Mouse (Mus musculus) fibroblast of lung, adult 2 months (primary cell): Measurements from ENCODE around the gene Fmod.
A peak's percentile ranks its signal among the peaks of the same experiment; 100 is the strongest.

ENCODE experiments used
- DNase-seq: peaks from one replicate; pipeline ENCODE4 v3.0.0-alpha.2; 2011; ENCODE audit warnings: low read depth

Fmod gene

DNA sequence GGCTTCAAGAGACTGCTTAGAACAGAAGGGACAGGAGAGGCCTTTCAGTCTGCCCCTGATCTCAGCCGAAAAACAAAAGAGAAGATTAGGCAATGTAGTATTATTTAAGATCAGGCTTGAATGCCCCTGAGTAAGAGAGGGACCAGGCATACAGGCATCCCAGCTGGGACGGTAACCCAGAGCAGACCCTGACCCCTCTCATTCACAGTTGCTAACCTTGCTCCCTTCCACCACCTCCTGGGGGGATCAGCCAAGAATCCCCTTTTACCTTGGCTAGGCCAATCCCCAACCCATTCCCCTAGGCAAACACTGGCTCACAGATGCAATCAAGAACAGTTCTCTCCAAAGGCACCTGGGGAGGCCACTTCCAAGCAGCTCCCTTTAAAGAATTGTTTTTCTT is 39.7 kb downstream of the Fmod start:
- no peak for DNase-seq

DNA sequence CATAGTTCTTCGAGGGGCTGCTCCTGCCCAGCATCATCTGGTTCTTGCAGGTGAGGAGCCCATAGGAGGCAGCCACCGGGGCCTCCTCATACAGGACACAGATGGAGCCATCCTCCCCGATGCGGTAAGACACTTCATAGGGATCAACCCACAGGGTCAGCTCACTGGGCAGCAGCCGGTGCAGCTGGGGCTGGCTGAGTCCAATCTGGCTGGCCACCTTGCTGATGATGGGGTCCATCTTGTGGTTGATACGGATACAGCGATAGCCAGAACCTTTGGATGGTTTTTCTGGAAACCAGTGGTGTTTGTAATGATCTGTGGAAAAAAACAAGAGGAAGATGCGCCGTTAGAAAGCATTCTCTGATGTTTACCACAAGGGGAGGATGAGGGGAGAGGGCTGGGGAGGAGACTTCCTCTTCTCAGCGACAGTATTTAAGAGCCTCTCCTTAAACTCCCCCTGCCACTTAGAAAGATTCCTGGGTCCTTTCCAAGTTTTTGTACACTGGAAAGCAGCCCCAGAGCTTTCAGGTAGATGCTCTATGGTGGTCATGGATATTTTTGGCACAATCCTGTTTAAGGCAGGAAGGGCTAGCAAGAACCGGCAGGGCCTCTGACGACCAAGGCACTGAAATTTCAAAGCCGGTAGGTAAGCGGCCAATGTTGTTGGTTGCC is 40.5 kb downstream of the Fmod start:
- DNase-seq: no peak

GRCm38 (mm10) chr1:134078061-134078795 is 41.2 kb downstream of the Fmod start:
- no peak for DNase-seq

DNA sequence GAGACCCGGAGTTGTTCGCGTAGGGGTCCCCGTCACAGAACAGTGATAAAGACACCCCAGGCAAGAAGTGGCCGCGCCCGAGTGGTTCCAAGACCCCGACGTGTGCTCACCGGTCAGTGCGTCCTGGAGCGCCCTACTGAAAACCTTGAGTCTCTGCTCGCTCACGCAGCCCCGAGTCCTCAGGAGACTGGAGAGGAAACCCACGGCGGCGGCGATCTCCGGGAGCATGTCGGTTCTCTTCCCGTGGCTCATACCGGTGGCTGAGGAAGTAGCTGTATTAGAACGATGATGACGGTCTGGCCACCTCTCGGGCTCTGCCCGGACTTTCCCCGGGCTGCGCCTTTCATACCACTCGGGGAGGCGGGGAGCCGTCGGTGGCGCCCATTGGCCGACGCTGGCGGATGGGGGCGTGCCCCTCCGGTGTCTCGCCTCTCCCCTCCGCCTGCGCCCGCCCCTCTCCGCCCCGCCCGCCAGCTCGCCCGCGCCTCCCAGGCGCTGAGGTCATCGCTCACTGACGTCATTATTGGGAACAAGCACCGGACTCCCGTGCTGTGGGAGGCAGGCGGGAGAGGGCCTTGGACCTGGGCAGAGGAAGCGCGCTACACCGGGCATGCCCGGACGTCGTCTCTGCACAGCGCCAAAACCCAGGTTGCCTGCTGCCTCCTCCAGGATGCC is 41.9 kb downstream of the Fmod start, which contains the start of gene Btg2:
TSS of gene Btg2 (minus strand) at position 319 of the 675 bp plus-strand sequence.
- DNase-seq: peak; percentile 91

GRCm38 (mm10) chr1:134079477-134080163 is 42.6 kb downstream of the Fmod start:
- DNase-seq: no peak

DNA sequence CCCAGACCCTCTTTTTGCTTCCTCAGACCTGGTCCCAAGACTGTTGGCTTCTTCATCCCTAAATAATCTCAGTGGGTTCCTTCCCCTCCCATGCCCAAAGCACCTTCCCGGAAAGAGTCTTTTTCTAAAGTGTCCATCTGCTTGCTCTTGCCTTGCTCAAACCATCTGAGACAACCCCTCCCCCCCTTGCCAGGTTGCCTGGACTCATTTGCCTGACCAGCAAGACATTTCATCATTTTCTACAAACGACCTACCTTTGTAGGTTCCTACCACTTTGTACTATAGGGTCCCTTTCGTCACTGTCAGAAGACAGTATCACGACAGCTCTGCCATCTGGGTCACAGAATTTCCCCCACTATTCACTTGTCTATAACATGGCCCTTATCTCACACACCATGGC is 43.4 kb downstream of the Fmod start:
- DNase-seq: no peak

GRCm38 (mm10) chr1:134080881-134081450 is 43.9 kb downstream of the Fmod start:
- no peak for DNase-seq

DNA sequence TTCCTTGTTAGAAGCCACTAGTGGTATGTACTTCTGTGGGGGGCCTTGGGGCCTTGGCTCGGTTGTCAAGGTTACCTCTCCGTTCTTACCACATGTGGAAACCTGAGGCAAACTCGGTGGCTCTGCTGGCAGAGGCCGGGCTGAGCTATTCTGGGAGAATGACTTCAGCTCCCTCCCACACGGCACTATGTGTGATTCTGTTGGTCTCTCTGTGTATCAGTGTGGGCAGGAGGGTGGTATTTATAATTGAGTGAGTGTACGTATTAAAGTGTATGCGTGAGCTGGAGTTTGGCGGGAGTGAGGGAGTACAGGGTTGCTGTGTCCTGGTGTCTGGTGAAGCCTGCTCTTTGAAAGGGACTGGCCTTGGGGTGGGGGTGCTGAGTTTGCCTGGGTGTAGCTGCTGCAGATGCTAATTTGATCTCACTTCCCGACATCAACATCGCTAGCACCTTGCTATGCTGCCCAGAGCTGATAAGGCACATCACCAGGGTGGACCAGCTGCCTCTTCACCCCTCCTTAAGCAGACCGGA is 46.0 kb downstream of the Fmod start:
- DNase-seq: no peak

DNA sequence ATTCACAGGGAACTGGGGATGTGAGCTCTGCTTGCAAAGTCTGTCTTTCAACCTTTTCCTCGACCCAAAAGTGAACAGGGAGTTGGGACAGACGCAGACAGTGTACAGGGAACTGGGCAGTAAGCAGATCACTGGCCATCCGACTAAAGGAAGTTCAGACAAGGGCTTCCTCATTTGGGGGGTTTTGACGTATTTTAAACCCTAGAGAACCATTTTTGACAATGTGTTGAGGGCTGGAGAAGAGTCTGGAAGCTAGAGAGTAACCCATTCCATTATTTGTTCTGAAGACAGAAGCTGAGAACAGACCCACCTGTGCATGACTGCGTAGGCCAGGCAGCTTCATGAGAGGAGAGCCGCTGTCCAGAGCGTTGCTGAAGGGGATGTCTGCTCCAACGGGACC is 46.6 kb downstream of the Fmod start:
- no peak for DNase-seq

DNA sequence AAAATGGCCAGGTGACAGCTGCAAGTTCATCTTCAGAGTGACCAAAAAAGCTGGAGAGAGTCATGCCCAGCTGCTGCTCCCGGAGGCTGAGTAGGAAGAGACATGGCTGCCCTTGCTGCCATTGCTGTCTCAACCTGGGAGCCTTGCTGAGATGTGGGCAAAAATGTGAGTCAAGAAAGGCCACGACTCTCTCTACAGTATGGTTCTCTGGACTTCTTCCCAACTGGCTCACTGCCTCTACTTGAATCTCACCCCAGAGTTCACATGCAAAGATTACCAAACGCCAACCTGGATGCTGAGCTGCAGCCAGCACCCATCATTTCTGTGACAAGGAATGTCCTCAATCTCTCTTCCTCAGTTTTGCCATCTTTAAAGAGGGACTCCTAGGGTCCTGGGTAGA is 47.1 kb downstream of the Fmod start:
- DNase-seq: no peak

- DNase-seq: no peak
Observed at GRCm38 (mm10) chr1:134086017-134086416, 49.0 kb downstream of the Fmod start.

DNA sequence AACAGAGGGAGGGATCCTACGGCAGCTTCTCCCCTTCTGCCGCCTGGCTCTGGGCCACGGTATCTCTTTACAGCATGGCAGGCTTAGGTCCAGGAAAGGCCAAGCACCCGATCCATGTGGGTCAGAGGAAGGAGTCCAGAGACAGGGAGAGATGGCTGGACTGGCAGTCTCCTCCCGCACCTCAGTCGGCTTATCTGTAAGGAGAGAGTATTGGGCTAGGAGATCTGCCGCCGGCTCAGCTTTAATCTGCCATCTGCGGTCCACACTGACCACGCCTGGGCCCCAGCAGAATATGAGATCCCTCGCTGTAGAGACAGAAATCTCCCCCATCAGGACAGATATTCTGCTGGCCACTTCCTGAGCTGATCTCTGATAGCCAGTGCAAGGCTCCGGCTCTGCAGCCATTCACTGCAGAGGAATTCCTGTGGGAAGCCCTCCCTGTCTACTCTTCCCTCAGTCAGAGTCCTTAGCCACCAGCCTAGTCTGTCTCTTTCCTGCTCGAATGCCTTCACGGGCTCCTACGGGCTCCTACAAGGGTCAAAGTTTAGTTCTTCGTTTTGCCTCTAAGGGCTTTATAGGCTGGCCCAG is 49.9 kb downstream of the Fmod start:
- DNase-seq: no peak

GRCm38 (mm10) chr1:134089074-134089473 is 52.0 kb downstream of the Fmod start:
- DNase-seq: no peak

GRCm38 (mm10) chr1:134091851-134092250 is 54.8 kb downstream of the Fmod start:
- DNase-seq: no peak

- DNase-seq: no peak
Observed at GRCm38 (mm10) chr1:134092368-134092767, 55.3 kb downstream of the Fmod start.

DNA sequence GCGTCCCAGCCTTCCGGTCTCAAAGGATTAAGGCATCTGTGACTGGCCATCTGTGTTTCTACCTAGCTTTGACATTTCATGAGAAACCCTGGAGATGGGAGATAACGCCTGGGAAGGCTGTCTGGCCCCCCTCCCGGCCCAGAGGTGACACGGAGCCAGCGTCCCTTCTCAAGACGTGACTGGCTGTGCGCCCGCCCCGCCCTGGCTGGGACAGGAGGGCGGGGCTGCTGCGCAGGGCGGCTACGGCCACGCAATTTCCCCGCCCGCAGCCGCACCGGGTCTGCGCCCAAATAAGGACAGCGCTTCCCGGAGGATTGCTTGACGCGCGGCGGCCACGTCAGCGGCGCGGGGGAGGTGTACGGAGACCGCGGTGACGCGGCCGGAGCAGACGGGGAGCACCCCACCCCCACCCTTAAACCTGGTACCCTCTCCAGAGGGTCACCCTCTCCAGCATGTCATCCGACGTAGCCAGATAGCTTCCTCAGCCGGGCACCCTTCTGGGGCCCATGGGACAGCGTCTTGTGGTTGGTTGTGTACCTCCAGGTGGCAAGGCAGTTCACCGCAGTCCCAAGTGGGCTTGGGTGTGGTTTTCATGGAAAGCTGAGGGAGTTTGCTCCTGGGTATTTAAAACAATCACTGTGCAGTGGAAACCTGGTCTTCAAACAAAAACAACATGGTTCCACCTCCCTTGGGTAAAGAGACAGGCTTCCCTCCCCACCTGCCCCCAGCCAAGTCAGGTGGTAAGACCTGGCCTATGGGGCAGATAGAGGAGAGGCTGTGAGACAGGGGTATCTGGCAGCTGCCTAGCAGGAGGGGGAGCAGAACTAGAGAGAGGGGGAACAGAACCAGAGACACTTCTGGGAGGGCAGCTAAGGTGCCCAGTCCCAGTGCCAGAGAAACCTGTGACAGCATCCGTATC is 56.1 kb downstream of the Fmod start:
- DNase-seq: no peak

DNA sequence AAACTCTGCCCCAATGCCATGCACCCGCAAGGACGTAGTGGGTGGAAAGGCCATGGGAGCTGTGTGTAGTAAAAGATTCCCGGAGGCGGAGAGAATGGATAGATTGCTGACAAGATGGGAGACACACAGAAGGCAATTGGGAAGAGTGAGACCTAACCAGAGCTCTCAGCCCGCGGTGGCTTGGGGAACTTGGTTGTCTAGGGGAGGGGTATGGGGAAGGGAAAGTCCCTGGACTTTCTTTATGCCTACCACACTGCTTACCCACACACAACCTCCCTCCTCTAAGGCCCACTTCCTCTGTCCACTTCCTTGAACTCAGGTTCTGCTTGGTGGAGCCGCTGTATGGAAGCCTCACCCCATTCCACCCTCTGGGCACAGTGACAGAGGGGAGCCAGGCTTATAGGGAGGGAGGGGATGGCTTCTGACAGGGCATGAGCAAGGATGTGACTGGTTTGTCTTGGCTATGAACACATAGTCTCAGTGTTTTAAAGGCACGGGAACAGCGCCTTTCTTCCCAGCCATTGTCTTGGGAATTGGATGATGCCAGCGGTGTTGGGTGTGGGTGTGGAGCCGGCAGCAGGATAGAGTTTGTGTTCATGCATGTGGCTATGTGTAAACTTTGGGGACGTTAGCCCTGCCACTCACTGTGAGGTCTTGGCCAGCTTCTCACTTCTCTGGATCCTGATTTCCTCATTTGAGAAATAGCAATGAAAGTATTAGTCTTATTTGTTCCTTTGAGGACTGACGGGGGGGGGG is 56.9 kb downstream of the Fmod start:
- no peak for DNase-seq

DNA sequence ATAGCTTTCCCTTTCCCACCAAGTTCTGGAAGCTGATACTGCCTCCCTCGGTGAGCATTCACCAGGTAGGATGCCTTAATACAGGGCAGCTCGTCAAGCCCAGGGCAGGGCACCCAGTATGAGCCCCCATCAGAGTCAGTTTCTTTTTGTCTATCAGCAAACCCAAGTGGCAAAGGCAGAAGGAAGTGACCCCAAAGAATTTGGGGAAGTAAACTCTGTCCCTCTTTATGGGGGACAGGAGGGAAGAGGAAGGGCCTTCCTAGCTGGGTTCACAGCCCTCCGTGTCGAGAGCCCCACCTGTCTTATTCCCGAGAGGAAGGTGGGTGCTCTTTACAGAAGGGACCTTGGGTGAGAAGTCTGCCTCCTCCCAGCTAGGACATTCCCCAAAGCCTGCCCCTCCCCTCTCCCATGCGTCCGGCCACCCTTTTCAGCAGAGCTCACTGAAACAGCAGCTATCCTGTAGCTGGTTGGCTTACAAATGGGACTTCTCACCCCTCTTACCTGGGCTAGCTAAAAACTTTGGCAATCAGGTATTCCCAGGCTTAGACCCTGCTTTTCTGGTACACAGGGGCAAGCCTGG is 58.1 kb downstream of the Fmod start:
- no peak for DNase-seq

DNA sequence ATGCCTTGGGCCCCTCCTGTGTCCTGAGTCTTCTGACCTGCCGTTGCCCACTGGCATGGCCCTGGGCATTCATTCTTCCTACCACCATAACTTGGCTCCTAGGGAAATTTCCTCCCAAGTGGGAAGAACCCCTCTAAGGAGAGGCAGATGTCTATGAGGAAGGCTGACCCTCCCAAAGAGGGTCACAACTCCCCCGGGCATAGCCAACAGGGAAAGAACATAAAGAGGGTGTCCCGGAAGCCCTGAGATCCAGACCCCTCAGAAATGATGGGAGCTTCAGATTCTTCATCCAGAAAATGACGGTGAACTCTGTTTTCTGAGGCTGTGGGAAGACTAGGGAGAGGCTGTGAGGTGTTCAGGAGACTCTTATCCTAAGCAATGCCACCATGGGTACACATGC is 58.7 kb downstream of the Fmod start:
- DNase-seq: no peak
